Mouse (Mus musculus) midbrain, embryonic 12.5 days (tissue): ENCODE results near the gene Aarsd1. TPM values are rescaled to one million over a fixed set of nuclear protein-coding genes. Genes with fewer than 3 reads are reported as not detected.
"Not testable (repeated sequence)": the region's sequence is repeated elsewhere in the genome, so short reads cannot be mapped to it uniquely, and the experiment has no call there.

Experiments
- ATAC-seq: fragments of 200-750 bp; cut with Nextera tagmentation; 2 replicates; pipeline ENCODE4 v1.8.0; 2017; ENCODE audit warnings: low read depth, moderate TSS enrichment, moderate library complexity; ENCODE audit not compliant: low FRiP score
- H3K27ac ChIP-seq: fragments of 300-500 bp; sonication (generic); replicated peaks from 2 replicates; pipeline ENCODE4 v1.5.1; 2016; ENCODE audit warnings: mild to moderate bottlenecking
- H3K27me3 ChIP-seq: fragments of 300-500 bp; sonication (generic); 2 replicates; pipeline ENCODE4 v1.6.1; 2016; ENCODE audit warnings: mild to moderate bottlenecking
- H3K36me3 ChIP-seq: fragments of 300-500 bp; sonication (generic); 2 replicates; pipeline ENCODE4 v1.6.1; 2016
- H3K4me1 ChIP-seq: fragments of 300-500 bp; sonication (generic); 2 replicates; pipeline ENCODE4 v1.6.1; 2016
- H3K4me2 ChIP-seq: fragments of 300-500 bp; sonication (generic); replicated peaks from 2 replicates; pipeline ENCODE4 v1.6.1; 2016; ENCODE audit warnings: mild to moderate bottlenecking, moderate library complexity
- H3K4me3 ChIP-seq: fragments of 300-500 bp; sonication (generic); 2 replicates; pipeline ENCODE4 v1.5.1; 2016; ENCODE audit warnings: mild to moderate bottlenecking
- H3K9ac ChIP-seq: fragments of 300-500 bp; sonication (generic); replicated peaks from 2 replicates; pipeline ENCODE4 v1.6.1; 2016; ENCODE audit warnings: mild to moderate bottlenecking, moderate library complexity
- H3K9me3 ChIP-seq: fragments of 300-500 bp; sonication (generic); 2 replicates; pipeline ENCODE4 v1.6.1; 2016; ENCODE audit warnings: mild to moderate bottlenecking
- WGBS: fragments of 180-500 bp; shearing (Covaris S2); methylation state at CpG from one replicate; pipeline ENCODE4 v1.1.7; 2016; 5-methylcytosine and 5-hydroxymethylcytosine counted together
- polyA plus RNA-seq: library from polyadenylated mRNA; unstranded; fragments of >200 nt; fragmentation: Nextera tagmentation; extraction: Ambion mirVana; gene quantifications from 2 replicates; pipeline ENCODE4 v1.2.1, GENCODE M21; 2016

Aarsd1 gene
- 90.8 and 91.0 TPM in 2 replicates for polyA plus RNA-seq

DNA sequence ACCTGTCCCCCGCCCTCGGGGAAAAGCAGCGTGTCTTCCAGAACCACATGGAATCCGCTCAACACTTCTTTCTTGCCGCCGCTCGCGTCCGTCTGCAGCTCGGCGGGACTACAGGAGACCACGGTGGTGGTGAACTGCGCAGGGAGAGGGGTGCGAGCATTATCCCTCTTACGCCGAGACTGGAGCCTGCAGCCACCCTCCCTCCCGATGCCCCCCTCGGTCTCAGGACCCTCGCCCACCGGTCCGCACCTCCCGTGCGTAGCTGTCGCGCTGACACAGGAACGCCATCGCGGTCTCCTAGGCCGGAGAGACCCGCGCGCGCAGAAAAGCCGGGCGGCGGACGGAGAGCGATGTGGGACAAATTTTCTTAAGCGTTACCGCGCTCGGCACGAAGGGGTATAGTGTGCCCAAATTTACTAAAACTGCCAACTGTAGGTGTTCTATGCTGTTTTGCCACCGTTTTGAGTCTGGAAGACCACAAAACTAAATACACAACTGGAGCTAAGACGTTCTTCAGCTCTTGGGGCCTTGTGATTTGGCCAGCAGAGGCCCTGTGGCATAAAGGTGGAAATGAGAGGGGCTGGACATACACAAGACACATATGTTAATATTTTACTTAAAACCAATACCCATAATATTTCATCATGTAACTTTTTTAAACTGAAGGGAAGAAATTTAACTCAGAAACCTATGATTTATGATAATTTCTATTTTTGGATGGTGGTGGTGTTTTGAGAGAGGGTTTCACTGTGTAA is at the start of gene Aarsd1:
Gene Aarsd1, minus strand, starts transcription at position 515 of the 755 bp plus-strand sequence.
- WGBS = 0% methylated on average over 45 of the region's 45 CpGs
- ATAC-seq = peak; percentile 72
- H3K27ac ChIP-seq = peak within 1 kb of the TSS; percentile 76

DNA sequence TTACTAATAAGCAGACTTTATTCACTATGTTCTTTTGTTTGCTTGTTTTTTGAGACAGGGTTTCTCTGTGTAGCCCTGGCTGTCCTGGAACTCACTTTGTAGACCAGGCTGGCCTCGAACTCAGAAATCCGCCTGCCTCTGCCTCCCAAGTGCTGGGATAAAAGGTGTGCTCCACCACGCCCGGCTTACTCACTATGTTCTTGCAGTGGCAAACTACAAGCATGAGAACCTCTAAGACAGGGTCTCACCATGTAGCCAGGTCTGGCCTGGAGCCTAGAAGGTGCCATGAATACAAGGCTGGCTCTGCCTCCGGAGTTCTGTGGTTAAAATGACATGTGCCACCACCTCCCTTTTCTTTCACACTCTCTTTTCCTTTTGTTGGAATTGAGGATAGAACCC is 49.1 kb upstream of the Aarsd1 start:
- H3K4me2 ChIP-seq = peak overlapping the region; percentile 79
- peaks cover 19% of the 10 kb centered on the region for H3K36me3 ChIP-seq
- not testable (repeated sequence) for H3K27me3 ChIP-seq, ATAC-seq, H3K9ac ChIP-seq, H3K9me3 ChIP-seq, H3K27ac ChIP-seq
- H3K4me1 ChIP-seq = peaks cover 71% of the 10 kb centered on the region
- peak overlapping the region; percentile 75 for H3K4me3 ChIP-seq
- 61% methylated on average over 5 of the region's 5 CpGs for WGBS

More for the DNA sequence above, at the start of gene Aarsd1:
- Histone ChIP-seq H3K9me3 (no peaks in the 10 kb centered on the region), H3K4me2 (peak within 1 kb of the TSS; percentile 89), H3K9ac (peak within 1 kb of the TSS; percentile 85), H3K4me3 (peak within 1 kb of the TSS; percentile 86), H3K36me3 (peaks cover 18% of the 10 kb centered on the region), H3K27me3 (no peaks in the 10 kb centered on the region), H3K4me1 (peaks cover 7% of the 10 kb centered on the region)

DNA sequence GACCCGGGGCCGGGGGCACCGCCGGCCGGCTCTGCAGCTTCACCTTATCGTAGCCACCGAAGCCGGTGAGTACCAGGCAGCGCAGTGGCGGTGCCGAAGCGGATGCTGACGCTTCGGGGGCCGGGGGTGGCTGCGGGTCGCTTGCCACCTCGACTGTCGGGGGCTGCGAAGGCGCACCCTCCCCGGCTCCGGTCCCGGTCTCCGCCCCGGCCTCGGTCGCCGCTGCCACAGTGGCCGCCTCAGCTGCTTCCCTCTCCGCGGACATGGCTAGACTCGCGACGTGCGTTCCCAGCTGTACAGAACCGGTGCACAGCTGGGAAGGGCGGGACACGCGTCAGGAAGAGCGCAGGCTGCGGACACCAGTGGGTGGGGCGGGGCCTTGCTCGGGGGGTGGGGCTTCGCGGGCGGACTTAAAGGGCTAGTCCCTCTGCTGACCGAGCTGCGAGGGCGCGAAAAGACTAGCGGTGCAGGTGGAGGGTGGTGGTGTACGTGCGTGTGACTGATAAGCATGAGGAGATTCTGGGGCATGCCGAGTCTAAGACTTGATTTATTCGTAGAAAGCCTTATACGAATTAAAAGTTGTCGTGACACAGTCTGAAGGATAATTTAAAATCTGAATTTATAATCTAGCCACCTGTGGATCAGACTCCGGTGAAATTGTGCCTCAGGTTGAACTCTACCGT is 48.6 kb upstream of the Aarsd1 start, which contains the start of gene Vat1:
Gene Vat1, minus strand, starts transcription at position 362 of the 683 bp plus-strand sequence.
- Histone ChIP-seq H3K9ac (peak within 1 kb of the TSS; percentile 81), H3K9me3 (no peaks in the 10 kb centered on the region), H3K4me3 (peak within 1 kb of the TSS; percentile 78), H3K4me2 (peak within 1 kb of the TSS; percentile 79), H3K27me3 (peaks cover 3% of the 10 kb centered on the region; the same call in 1 of the 2 replicates), H3K4me1 (peaks cover 67% of the 10 kb centered on the region), H3K27ac (peak within 1 kb of the TSS; percentile 87), H3K36me3 (peaks cover 19% of the 10 kb centered on the region)
- peak; percentile 61 for ATAC-seq
- WGBS = 2% methylated on average over 51 of the region's 60 CpGs

DNA sequence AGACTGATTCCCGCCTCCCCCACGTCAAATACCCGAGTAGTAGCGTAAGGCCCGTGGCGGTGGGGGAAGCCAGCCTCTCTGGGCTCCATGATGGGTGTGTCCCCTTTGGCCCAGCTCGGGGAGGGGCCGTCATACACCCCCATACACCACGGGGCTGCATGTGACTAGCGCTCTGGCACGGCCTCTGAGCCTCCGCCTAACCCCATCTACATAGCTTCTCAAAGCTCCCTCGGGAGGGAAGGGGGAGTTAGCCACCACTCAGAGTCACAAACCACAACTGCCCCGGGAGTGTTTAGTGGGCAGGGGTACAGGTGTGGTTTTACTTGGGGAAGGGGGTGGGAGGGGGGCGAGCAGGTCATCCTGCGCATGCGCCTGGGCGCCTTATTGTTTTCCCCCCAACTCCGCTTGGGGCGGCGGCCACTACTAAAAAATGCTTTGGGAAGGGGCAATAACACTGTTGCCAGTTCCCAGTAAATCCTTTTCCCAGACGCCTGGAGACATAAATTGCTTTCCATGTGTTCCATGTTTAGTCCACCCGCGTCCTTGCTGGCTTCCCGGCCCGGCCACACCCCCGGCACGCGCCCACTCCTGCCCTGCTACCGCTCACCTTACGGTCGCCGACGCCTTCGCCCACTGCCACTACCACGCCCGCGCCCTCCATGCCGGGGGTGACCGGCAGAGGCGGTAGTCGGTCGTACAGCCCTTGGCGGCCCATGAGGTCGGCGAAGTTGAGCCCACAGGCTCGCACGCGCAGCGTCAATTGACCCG is 47.9 kb upstream of the Aarsd1 start:
- H3K9ac ChIP-seq = peak overlapping the region; percentile 81
- peaks cover 21% of the 10 kb centered on the region for H3K36me3 ChIP-seq
- peaks cover 60% of the 10 kb centered on the region for H3K4me1 ChIP-seq
- peak overlapping the region; percentile 75 for H3K4me3 ChIP-seq
- under 1% methylated on average over 51 of the region's 51 CpGs for WGBS
- H3K4me2 ChIP-seq = peak overlapping the region; percentile 79
- H3K27ac ChIP-seq = peak overlapping the region; percentile 87
- H3K9me3 ChIP-seq = no peaks in the 10 kb centered on the region
- peak; percentile 24 for ATAC-seq
- H3K27me3 ChIP-seq = peaks cover 3% of the 10 kb centered on the region; the same call in 1 of the 2 replicates

DNA sequence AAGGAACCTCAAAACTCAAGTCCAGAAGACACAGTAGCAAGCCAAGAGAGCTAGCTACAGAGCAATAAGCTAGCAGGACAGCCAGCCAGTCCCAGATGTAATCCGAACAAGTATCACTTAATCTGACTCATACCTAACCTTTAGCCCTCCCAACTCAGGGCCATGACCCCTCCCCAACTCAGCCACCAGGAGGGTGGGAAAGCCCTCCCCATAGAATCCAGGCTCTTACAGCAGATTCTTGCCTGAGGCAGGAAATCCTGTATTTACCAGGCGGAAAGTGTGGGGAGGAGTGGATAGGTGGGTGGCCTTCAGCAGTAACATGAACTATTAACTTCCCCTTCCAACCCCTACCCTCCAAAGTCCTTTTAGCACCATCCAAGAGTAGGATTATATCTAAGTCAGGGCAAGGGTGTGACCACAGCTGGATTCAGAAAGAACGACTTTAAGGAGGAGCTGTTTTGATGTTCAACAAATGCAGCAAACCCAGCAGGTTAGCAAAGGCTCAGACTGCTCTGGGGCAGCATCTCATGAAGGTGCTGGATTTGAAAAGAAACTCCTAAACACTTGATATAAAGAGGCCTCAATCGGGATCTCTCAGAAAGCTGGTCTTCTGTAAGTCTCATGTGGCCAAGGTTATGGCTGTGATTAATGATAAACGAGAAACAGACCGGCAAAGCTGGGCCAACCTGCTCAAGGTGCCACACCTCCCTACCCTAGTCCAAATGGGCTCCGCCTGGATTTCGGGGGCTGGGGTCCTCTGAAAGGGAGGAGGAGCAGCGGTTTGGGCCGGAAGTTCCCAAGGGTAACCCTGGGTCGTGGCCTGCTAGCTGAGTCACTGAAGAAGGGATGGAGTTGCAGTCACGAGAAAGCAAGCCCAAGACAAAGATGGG is 47.0 kb upstream of the Aarsd1 start, which contains the start of gene Rnd2:
Gene Rnd2, plus strand, starts transcription at position 789 of the 890 bp plus-strand sequence.
- WGBS = 13% methylated on average over 12 of the region's 12 CpGs
- Histone ChIP-seq H3K27ac (peak within 1 kb of the TSS; percentile 87), H3K4me3 (peak within 1 kb of the TSS; percentile 75), H3K36me3 (peaks cover 29% of the 10 kb centered on the region), H3K4me1 (peaks cover 54% of the 10 kb centered on the region), H3K9ac (peak within 1 kb of the TSS; percentile 81), H3K4me2 (peak within 1 kb of the TSS; percentile 79), H3K9me3 (no peaks in the 10 kb centered on the region), H3K27me3 (peaks cover 3% of the 10 kb centered on the region; the same call in 1 of the 2 replicates)
- ATAC-seq = no peak

DNA sequence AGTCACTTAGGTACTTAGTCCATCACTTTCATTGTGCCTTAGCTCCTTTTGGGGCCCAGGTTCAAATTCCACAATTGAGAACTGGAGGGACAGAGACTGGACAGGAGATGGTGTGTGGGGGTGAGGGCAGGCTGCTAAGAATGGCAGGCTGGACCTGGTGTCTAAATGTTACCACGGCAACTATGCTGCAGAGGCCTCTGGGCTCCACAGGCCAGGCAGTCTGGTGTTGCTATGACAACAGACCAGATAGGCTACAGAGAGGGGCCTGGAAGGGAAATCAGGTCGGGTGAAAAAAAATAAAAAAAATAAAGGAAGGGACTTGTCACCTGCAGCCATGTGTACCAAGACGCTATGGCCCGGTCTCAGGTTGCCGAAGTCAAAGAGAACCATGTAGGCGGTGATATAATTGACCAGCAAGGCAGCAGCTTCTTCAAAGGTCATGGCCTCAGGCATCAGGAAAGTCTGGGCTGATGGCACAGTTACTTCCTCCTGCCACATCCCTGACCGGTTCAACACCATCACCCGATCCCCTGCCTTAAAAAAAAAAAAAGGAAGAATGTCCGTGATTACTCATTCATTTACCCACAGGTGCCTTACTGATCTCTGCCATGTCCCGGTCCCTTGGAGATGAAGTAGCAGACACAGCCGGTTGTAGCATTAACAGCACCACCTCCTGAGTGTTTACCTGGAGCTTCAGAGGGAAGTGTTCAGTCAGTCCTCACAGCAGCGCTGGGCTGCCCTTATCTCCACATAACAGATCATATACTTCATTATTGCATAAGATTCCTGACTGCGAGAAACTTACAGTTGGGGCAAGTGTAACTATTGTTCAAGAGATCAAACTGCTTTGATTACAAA is 45.4 kb upstream of the Aarsd1 start:
- peak overlapping the region; percentile 79 for H3K4me2 ChIP-seq
- H3K27me3 ChIP-seq = peaks cover 3% of the 10 kb centered on the region; the same call in 1 of the 2 replicates
- H3K9ac ChIP-seq = peak overlapping the region; percentile 37; the same call in 1 of the 2 replicates
- peaks cover 45% of the 10 kb centered on the region for H3K36me3 ChIP-seq
- H3K27ac ChIP-seq = peak overlapping the region; percentile 87
- peak overlapping the region; percentile 75 for H3K4me3 ChIP-seq
- ATAC-seq = peak; percentile 64; the same call in 1 of the 2 replicates
- 32% methylated on average over 13 of the region's 13 CpGs for WGBS
- H3K4me1 ChIP-seq = peaks cover 48% of the 10 kb centered on the region
- H3K9me3 ChIP-seq = no peaks in the 10 kb centered on the region

DNA sequence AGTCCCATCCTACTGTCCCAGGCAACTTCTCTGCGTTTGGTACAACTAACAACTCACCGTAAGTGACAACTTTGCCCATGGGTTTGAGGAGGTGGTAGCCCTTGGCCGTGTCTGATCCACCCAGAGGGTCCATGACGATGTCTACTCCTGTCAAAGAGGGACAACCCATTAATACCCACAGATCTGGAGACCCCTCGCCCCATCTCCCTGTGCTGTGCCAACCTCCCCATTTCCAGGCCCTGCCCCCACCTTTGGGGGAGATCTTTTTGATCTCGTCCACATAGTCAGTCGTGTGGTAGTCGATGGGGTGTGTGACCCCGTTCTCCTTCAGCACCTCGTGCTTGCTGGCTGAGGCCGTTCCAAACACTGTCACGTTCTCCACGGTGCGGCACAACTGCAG is 44.7 kb upstream of the Aarsd1 start:
- no peak; the same call in 1 of the 2 replicates for ATAC-seq
- 0 out of 2 replicates have a peak overlapping the region, but pooled peaks have one; percentile 7 for H3K4me3 ChIP-seq
- peaks cover 3% of the 10 kb centered on the region; the same call in 1 of the 2 replicates for H3K27me3 ChIP-seq
- H3K4me1 ChIP-seq = peaks cover 45% of the 10 kb centered on the region
- no peak overlapping the region for H3K9ac ChIP-seq
- H3K4me2 ChIP-seq = peak overlapping the region; percentile 79
- H3K36me3 ChIP-seq = peaks cover 49% of the 10 kb centered on the region
- peak overlapping the region; percentile 87 for H3K27ac ChIP-seq
- H3K9me3 ChIP-seq = no peaks in the 10 kb centered on the region
- WGBS = 72% methylated on average over 14 of the region's 14 CpGs

DNA sequence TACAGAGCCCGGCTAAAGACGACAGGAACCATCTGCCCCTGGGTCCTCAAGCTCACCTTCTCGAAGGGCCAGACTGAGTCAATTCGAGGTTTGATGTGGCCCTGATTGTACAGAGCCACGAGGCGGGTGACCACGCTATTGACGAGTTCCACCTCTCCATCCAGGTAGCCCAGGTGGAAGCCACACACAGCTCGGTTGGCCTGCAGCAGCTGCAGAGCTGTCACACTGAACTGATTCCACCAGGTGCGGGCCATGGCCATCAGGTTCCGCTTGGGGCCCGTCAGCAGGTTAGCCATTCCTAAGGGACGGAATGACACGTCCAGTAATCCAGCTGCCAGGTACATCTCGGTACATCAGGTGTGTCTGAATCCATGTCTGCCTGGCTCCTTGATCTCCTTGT is 42.9 kb upstream of the Aarsd1 start:
- Histone ChIP-seq H3K27ac (no peak overlapping the region), H3K4me2 (no peak overlapping the region)

DNA sequence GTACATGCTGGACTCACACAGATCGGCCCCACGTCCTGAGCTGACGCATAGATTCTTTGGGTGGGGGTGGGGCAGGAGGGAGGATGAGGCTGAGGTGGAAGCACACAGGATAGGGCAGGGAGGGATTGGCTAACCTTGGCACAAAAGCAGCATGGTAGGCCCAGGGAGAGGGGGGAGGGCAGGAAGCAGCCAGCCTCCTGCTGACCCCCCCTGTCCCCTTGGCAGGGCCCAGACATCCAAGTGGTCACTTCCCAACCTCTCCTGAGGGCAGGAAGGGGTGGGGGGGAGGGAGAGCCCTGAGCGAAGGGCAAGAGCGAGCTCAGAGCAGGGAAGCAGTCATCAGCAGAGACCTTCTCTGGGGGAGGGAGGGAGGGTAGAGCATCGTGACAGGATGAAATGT is 42.3 kb upstream of the Aarsd1 start:
- no peak for ATAC-seq
- no peaks in the 10 kb centered on the region for H3K9me3 ChIP-seq
- H3K36me3 ChIP-seq = peaks cover 49% of the 10 kb centered on the region
- no peak overlapping the region for H3K4me3 ChIP-seq
- no peak overlapping the region for H3K4me2 ChIP-seq
- WGBS = 50% methylated on average over 6 of the region's 6 CpGs
- H3K4me1 ChIP-seq = peaks cover 36% of the 10 kb centered on the region
- H3K27ac ChIP-seq = no peak overlapping the region
- no peaks in the 10 kb centered on the region for H3K27me3 ChIP-seq
- no peak overlapping the region; the same call in 1 of the 2 replicates for H3K9ac ChIP-seq

More for the DNA sequence above, 42.9 kb upstream of the Aarsd1 start:
- Histone ChIP-seq H3K4me3 (no peak overlapping the region), H3K36me3 (peaks cover 49% of the 10 kb centered on the region), H3K9ac (no peak overlapping the region), H3K9me3 (no peaks in the 10 kb centered on the region), H3K27me3 (no peaks in the 10 kb centered on the region), H3K4me1 (peaks cover 36% of the 10 kb centered on the region)
- no peak for ATAC-seq
- WGBS = 88% methylated on average over 15 of the region's 15 CpGs

DNA sequence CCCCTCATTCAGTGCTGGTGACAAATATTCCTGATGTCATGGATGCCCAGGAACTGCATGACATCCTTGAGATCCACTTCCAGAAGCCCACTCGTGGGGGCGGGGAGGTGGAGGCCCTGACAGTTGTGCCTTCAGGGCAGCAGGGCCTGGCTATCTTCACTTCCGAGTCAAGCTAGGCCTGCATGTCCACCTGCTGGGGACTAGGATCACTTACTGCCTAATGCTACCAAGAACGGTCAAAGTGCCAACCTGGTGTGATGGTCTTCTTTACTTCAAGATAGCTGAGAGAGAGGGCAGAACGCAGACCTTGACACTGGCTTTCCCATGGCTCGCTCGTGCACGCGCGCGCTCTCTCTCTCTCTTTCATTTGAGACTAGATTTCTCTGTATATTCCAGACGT is 40.8 kb upstream of the Aarsd1 start:
- Histone ChIP-seq H3K27ac (peak overlapping the region; percentile 25; the same call in 1 of the 2 replicates), H3K27me3 (no peaks in the 10 kb centered on the region), H3K4me3 (no peak overlapping the region), H3K9me3 (no peaks in the 10 kb centered on the region), H3K9ac (no peak overlapping the region), H3K4me2 (no peak overlapping the region), H3K36me3 (peaks cover 49% of the 10 kb centered on the region), H3K4me1 (peaks cover 25% of the 10 kb centered on the region)
- ATAC-seq = no peak
- WGBS = 85% methylated on average over 12 of the region's 12 CpGs
